Mouse (Mus musculus): Measurements from ENCODE around the gene Olfr551. TPM values are rescaled to one million over a fixed set of nuclear protein-coding genes. Genes with fewer than 3 reads are reported as not detected.

The Olfr551 gene
- total RNA-seq, 2 experiments from 2014 or later: not detected

Other genes with a start within 250 kb of the Olfr551 start
- gene Rrm1, start 150.2 kb downstream of the Olfr551 start, total RNA-seq (2021): 10 to 100 TPM; 12.1 to 12.6 TPM
- gene Olfr543, start 110.2 kb downstream of the Olfr551 start, total RNA-seq (2021): not detected
- not detected for gene Olfr544, start 103.6 kb downstream of the Olfr551 start, total RNA-seq (2021)
- not detected for gene Olfr545, start 92.3 kb downstream of the Olfr551 start, total RNA-seq (2021)
- not detected for gene Olfr547, start 57.1 kb downstream of the Olfr551 start, total RNA-seq (2021)
- not detected for gene Olfr548-ps1, start 51.0 kb downstream of the Olfr551 start, total RNA-seq (2021)
- gene Olfr549, start 42.0 kb downstream of the Olfr551 start, total RNA-seq (2021): not detected
- 1 to 10 TPM; 2.8 to 3.8 TPM for gene Trim21, start 26.4 kb downstream of the Olfr551 start, total RNA-seq (2021)
- under 1 TPM in 1 of 2 experiments, not detected in 1; 0.16 TPM for gene Olfr550, start 20.4 kb downstream of the Olfr551 start, total RNA-seq (2021)
- gene Olfr552, start 5.9 kb upstream of the Olfr551 start, total RNA-seq (2021): under 1 TPM; 0.10 to 0.11 TPM
- not detected for gene Olfr553, start 26.3 kb upstream of the Olfr551 start, total RNA-seq (2021)
- gene Olfr554, start 46.5 kb upstream of the Olfr551 start, total RNA-seq (2021): not detected
- gene Olfr555, start 66.9 kb upstream of the Olfr551 start, total RNA-seq (2021): not detected
- not detected for gene Olfr556, start 73.0 kb upstream of the Olfr551 start, total RNA-seq (2021)
- gene Trim68, start 95.4 kb upstream of the Olfr551 start, total RNA-seq (2021): 1 to 10 TPM; 4.0 to 4.1 TPM
- not detected for gene Olfr557, start 104.0 kb upstream of the Olfr551 start, total RNA-seq (2021)
- gene Olfr558, start 110.3 kb upstream of the Olfr551 start, total RNA-seq (2021): 1 to 10 TPM; 1.4 to 1.8 TPM
- under 1 TPM in 1 of 2 experiments, not detected in 1; 0.31 TPM for gene Olfr33, start 127.2 kb upstream of the Olfr551 start, total RNA-seq (2021)
- not detected for gene Olfr559, start 135.6 kb upstream of the Olfr551 start, total RNA-seq (2021)
- gene Olfr560, start 167.5 kb upstream of the Olfr551 start, total RNA-seq (2021): not detected
- under 1 TPM; 0.31 to 0.56 TPM for gene Olfr78, start 167.6 kb upstream of the Olfr551 start, total RNA-seq (2021)
- not detected for gene Olfr561, start 179.3 kb upstream of the Olfr551 start, total RNA-seq (2021)
- not detected for gene Olfr564, start 211.6 kb upstream of the Olfr551 start, total RNA-seq (2021)